Mouse (Mus musculus) adrenal gland, postnatal 10 days (tissue): ENCODE measurements around the gene Trpc7. TPM values are rescaled to one million over a fixed set of nuclear protein-coding genes. Genes with fewer than 3 reads are reported as not detected.

Experiments
- DNase-seq: peaks from one replicate; pipeline ENCODE4 v3.0.0; 2021; ENCODE audit warnings: mixed read lengths
- total RNA-seq, 2 experiments: library from RNA; stranded (reverse); gene quantifications; 2 replicates each; pipeline ENCODE4 v1.2.3; 2021

Gene Trpc7
- total RNA-seq, 2 experiments from 2014 or later = 0.21 to 0.42 TPM

DNA sequence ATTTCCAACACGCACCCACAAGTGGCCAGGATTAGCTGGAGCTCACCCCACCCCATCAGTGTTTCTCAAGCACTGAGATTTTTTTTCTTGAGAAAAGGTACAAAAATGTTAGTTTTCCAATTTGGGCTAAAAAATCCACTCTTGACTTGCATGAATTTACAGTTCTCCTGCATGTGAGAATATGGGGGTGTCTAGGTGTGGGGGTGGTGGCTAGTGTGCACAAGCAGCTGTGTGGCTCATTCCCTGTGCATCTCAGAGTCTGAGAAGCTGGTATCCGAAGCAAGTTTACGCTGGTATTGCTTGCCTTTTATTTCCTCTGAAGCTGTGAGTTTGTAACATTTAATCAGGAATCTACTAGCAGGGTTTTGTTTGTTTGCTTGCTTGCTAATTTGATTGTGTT, 105.1 kb downstream of the Trpc7 start:
- no peak for DNase-seq

DNA sequence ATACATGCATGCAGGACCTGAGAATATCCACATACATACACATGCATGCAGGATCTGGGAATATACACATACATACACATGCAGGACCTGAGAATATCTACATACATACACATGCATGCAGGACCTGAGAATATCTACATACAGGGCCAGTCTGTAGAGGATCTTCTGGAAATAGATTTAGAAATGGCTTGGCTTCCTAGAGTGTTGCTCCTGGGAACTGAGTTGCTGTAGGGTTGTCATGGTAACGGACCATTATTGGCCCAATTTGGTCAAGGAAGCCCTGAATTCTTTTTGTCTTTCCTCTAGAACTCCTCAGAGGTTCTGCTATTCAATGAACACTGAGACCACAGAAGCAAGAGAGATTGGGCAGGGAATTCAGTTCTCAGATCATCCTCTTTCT, 113.2 kb downstream of the Trpc7 start:
- no peak for DNase-seq

DNA sequence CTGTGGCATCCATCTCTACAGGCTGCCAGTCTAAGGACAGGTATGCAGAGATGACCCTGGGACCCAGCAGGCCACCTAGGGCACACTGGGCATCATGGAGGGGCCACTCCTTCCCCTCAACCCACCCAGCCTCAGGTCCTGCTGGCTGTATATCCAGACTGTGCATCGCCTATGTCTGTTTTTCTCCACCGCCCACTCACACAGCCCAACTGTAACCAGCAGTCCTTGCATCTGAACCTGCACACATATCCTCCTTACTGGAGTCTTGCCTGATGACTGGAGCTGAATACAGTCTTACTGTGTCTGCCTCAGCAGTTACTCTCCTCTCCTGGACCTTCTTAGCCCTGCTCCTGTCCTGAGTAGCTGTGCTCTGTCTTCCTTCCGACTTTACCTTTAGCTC, 114.1 kb downstream of the Trpc7 start:
- no peak for DNase-seq

DNA sequence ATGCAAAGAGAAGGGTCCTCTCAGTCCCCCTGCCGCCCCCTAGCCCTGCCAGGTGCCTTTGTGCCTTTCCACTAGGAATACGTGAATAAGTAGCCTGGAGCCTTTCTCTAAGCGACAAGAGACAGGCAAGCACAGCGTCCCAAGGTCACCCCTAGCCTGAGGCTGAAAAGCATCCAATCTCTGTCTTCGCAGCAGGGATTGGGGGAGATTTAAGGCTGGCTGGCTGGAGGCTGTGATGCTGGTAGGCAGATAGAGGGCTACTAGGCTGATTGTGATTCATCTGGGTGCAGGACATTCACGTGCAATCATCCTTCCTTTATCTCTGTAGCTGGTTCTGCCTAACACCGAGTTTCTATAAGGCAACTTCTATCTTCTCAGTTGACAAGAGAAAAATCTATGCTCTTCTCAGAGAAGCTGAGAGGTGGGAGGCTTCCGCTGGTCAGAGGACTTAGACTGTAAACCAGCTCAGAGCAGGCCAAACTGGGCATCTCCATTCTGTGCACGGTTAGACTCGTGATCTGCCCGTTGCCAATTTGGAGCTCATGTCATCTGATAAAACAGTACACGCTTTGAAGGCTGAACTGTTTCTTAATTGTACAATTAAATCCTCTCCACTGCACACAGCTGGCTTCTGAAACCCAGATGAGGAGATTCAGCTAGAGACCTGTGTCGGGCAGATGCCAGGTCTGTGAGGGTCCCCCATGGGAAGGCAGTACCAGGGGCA, 114.9 kb downstream of the Trpc7 start:
- DNase-seq = no peak

DNA sequence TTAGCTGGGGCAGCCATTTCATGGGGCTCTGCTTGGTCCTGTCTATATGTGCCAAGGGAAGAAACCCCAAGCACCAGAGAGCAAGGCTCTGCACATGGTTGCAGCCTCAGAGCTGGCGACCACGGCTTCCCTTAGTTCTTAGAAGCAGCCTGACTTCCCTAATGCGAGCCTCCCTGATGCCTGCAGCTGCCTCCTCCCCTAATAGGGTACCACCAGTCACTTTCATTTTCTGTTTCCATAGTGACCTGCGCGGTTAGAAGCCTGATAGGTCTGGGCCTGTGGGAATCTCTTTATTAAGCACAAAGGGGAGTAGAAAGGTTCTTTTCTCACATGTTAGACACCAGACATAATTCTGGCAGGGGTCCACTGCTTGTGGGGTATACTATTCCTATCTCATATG, 121.5 kb downstream of the Trpc7 start:
- no peak for DNase-seq

DNA sequence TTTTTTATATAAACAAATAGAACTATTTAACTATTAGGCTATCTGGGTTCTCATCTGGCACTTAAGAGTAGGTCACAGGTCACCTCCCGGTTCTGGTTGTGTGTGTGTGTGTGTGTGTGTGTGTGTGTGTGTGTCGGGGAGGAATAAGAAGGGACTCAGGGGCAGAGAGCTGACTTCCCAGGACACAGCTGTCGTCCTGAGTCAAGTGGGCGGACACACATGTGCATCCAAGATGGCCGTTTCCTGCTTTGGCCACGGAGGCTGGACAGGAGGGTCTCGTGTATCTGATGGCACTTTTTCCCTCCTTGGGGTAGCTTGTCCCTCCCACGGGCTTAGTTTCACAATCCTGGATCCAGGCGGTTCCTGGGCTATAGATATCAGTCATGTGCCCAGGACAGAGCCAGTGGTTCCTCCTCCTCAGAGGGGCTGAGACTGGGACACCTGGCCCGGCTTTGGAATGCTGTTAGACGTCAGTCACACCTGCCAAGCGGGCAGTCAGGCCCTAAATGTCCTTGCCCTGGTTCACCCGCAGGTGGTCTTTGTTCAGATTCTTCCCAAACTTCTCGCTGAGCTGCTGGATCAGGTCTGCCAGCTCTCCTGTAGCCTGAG, 122.4 kb downstream of the Trpc7 start:
- no peak for DNase-seq

DNA sequence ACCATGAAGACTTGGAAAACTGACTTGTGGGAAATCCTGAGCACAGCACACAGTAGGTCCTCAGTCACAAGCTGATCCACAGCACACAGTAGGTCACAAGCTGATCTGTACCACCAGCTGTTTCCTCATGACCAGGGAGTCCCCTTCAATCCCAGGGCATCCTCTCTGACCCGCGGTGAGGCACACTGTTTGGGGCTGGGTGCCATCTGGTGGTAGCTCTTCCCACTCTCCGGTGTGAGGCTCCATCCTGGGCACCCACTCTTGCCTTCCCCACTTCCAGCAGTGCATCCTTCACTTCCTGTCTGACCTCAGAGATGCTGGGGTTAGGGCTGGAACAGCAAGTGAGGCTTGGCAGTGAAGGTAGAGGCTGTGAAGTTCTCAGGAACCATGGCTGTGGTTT, 123.2 kb downstream of the Trpc7 start:
- no peak for DNase-seq

DNA sequence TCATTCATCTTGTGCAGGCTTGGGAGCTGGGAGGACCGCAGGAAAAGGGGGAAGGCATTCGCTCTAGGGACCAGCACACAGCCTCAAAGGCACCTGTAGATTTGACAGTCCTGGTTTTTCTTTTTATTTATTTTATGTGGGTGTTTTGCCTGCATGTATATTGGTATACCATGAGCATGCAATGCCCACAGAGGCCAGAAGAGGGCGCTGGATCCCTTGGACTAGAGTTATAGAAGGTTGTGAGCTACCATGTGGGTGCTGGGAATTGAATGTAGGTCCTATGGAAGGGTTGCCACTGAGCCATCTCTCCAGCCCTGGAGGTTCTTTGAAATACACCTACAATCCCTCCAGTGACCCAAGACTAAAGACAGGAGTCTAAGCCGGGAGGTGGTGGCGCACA, 125.0 kb downstream of the Trpc7 start:
- no peak for DNase-seq

DNA sequence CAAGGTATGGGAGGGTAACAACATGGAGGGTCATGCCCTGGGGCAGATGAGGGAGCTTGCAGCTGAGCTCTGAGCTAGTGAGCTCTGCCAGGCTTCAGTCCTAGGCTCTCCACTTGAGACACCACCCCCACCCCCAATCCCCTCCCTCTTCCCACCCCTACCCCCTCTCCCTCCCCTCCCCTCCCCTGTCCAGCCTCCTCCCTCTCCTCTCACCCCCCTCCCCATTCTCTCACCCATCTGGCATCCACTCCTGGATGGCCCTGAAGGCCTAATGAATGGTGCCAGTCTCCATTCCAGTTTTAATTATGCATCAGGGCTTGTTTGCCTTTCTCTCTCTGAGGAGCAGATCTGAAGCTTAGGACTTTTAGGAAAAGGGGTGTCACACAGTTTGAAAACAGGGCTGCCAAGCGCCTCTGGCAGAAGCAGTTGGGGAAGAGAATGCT, 125.6 kb downstream of the Trpc7 start:
- DNase-seq = no peak

DNA sequence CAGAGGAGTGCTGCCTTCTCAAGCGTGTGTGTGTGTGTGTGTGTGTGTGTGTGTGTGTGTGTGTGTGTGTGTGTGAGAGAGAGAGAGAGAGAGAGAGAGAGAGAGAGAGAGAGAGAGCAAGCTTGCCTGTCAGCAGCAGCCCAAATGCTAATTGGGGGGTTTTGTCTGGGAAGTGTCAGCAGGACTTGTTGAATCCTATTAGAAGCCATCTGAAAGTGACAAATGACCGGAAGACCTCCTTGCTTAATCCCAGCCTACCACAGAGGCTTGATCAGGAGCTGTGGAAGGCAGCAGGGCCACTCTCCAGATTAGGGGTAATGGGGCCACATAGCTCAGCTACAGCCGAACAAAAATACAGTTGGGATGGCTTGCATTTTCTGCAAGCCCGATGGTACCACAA, 126.4 kb downstream of the Trpc7 start:
- DNase-seq = no peak

DNA sequence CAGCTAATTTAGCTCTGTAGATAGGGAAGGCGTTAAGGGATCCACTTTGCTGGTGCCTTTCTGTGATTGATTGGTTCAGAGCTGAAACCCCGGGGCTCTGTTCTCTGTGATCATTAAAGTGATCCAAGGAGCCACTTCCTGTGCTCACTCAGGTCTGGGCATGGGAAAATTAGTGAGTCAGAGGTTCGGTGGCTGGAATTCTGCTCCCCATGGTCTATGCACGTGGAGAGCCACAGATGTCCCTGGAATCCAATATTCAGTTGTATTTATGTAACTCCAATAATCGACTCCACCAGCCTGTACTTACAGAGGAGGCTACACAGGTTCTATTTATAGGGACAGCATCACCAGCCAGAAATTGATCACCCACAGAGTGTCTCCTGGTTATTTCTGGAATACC, 129.6 kb downstream of the Trpc7 start:
- no peak for DNase-seq

DNA sequence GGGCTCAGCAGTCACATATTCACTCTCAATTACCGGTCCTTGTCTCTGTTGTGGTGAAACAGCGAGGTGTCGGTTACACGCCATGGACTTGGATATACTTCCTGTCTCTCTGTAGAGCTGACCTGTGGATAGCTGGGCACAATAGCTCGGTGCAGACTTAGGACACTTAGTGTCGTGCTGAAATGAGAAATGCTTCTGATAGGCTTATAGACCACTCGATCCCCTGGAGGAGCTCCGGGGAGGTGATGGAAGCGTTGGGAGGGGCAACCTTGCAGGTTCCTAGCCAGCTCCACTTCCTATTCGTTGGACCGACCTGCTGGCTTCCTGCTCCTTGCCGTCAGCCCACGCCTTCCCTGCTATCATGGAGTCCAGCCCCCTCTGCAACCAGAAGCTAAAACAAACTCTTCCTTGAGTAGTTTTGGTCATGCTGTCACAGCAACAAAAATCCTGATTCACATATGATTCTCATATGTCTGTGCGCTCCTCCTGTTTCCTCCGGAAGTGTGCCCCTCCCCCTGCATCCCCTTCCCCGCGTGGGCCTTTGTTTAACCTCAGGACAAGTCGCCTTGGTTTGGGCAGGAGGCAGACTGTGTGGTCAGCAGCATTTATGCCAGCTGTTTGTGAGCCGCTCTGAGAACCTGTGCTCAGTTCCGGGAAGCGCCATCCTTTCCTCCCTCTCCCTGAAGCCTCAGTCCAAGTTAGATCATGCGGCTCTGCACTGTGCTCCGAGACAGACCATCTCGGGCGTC, 130.3 kb downstream of the Trpc7 start:
- no peak for DNase-seq

DNA sequence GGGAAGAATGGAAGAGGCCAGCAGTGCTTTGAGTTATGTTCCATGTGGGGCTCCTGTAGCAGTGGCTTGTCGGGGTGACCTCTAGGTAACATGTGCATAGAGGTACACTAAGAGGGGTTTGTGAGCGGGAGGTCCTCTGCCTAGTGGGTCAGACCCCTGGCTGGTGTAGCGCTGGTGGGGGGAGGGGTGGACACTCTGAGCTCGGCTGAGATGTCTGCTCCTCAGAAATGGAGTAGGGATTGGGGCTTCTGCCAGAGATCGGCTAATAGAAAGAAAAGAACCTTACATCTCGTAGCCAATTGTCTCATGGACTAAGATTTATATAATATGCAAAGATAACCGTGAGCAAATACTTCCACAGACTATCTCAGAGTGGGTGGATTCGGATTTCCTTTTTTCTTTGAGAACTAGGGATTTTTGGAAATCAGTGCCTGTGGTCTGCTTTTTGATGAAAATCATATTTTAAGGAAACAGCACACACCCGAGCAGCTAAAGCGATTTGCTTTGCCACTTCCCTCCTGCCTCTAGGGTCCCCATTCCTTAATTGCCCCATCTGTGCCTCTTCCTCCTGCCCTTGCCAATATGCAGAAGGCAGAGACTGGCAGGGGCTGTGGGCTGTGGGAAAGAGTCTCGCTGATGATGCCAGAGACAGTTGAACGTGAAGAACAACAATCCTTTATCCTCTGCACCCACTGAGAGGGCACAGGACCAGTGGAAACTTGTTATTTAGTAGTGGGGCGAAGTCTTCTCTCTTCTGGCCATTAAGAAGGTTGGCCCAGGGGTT, 133.2 kb downstream of the Trpc7 start:
- no peak for DNase-seq

DNA sequence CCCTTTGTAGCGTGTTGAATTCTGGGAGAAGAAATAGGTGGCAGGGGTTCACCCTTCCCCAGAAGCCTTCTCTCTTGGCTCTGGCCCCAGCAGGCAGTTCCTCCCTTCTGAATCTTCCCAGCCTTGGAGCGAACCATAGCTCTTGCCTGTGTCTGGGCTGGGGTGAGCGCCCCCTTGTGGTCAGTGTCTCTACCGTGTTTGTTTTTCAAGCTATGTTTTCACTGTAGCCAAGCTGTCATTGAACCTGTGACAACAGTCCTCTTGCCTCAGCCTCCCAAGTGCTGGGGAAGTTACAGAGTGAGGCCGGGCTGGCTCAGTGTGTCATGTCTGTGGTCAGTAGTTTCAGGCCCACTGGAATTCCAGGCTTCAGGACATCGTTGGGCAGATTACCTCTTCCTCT, 137.3 kb downstream of the Trpc7 start:
- peak; percentile 90 for DNase-seq

DNA sequence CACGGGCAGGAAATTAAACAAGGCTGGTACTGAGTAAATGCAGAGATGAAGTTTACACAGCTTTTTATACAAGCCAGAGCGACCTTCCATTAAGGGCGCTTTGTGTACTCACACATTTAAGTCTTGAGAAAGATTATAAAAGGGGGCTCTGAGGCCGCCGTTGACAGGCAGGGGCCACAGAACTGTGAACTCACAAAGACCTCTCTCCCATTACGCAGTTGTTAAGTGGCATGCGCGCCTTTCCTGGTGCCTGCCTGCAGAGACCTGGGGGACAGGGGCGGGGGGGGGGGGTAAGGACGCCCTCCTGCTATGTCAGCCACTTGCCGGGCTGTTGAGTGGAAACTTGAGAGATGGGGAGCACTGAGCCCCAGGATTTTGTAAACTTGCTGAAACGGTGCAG, 138.6 kb downstream of the Trpc7 start:
- DNase-seq = no peak

DNA sequence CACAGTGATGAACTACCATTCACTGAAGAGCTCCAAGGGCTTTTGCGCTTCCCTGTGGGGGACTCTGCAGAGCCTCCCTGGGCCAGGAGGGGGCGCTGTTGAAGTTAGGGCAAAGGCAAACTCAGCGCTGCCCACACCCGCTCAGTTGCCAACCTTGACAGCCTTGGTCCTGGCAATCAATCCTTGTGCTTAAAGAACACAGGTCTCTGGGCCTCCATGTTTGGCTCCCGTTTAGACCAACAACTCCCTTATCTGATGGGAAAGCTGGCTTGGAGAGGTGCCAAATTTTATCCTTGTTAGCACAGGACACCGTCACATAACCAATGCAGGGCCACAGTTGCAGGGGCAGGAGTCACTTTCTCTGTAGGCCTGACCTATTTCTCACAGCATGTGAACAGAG, 139.9 kb downstream of the Trpc7 start:
- peak; percentile 79 for DNase-seq

DNA sequence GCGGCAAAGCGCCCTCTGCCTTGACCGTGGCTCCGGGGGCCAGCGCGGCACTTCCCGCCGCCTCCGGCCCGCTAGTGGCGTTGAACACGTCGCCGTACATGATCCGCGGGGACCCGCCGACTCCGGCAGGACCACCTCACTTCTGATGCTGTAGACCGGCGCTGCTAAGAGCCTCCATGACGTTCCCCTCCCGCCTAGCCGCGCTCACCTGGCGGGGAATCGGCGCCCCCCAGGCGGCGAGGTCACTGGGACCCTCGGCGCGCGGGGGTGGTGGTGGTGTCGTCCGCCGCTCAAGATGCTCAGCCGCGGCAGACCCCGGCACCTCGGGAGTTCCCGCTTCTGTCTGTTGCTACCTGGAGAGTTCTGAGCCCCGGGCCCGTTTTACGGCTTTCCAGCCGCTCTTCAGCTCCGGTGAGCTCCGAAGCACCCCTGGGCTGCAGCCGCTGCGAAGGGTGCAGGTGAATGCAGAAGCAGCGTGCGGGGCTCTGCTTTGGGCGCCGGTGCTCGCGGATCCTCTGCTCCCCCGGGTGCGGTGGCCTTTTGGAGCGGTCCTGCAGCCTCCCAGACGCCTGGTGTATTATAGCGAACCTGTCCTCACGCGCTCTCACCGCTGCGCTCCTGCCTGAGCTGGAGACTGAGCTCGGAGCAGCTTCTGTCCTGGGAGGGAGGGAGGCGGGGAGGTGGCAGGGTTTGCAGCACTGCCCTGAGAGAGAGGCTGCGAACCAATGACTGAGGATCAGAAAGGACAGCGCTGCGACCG, 142.4 kb downstream of the Trpc7 start, which contains the start of gene Gm45623:
Gene Gm45623, minus strand, starts transcription at position 636 of the 760 bp plus-strand sequence.
- DNase-seq = peak; percentile 26

DNA sequence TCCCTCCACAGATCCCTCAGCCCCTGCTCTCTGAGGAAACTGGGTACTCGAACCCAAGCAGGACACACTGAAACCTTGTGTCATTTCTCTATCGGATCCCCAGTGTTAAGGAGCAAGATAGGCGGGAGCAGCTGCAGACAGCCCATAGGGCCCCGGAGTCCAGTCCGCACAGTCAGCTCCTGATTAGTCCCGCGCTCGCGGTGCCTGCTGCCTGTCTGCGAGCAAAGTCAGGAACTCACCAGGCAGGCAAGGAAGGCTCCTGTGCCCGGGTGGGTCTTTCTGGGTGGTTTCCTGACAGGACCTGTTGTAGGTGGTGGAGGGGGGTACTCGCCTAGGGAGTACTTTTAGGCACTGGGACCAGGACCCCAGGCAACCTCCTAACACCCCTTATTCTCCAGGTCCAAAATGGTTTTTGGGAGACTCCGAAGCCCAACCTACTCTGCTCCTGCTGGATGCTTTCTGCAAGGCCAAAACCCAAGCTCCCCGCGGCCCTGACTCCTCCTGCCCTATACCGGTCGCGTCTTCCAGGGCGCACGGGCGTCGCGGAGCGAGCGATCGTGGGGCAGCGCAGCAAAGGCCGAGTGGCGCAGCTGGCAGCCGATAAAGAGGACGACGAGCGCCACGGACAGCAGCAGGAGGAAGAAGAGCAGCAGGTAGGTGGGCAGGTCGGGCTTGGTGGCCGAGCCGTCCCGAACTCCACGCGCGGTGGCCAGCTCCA, 143.2 kb downstream of the Trpc7 start:
- no peak for DNase-seq

DNA sequence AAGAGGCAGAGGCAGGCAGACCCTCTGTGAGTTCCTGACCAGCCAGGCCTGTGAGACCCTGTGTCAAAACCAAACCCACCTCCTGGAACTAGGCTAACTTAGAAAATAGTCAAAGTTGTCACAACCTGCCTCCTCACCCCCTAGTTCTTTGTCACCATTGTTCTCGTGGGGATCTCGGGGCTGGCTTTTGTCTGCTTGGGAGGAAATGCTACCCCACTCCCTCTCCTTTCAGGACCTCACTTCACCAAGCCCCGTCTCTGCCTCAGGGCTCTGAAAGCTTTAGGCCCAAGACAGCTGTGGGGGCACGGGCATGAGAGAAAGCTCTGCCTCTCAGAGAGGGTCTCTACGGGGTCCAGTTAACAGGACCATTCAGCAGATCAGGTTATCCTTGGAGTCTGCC, 144.0 kb downstream of the Trpc7 start:
- DNase-seq = no peak

DNA sequence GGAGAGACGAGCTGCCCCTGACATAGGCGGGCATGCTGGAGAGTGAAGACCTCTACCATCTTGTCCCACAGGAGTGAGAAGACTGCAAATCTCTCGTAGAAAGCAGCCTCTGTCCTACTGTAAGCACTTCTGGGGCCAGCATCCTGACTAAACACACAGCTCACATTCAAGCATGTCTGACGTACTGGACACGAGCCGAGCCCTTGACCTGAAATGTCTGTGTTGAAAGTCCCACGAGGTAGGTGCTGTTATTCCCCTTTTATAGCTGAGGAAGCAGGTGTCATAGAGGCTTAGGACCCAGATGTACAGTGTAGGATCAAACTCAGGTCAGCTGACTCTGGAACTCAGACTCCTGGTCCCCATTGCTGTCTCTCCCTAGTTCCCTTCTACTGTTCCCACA, 146.4 kb downstream of the Trpc7 start:
- DNase-seq = no peak

DNA sequence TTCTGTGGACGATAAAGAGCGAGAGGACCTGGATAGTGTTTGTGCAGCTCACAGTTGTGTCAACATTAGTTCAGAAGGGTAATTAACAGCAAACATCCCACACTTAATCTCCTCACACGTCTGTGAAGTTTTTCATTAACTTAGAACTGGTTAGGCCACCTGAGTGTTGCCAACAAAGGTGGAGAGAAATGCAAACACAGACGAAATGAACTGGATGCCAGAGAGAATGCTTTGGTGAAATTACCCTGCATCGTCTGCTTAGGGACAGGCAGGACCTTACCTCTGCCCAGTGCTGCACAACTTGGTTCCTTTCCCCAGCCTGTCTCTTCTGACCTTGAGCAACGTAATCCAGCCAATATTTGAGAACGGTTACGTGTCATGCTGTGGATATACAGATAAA, 148.2 kb downstream of the Trpc7 start:
- DNase-seq = no peak
